Mouse (Mus musculus) brain, embryonic 14.5 days (tissue): ENCODE measurements around the gene Kng1.

Experiments used
- CTCF ChIP-seq: fragments of 200-500 bp; IDR thresholded peaks from 2 replicates; pipeline ENCODE4 v1.5.1; 2012; ENCODE audit warnings: inconsistent platforms, mild to moderate bottlenecking, moderate library complexity, borderline replicate concordance; ENCODE audit not compliant: insufficient read depth, insufficient read length; ENCODE audit errors: extremely low read depth
- POLR2A ChIP-seq: fragments of 200-500 bp; IDR thresholded peaks from 2 replicates; pipeline ENCODE4 v1.6.1; 2012; ENCODE audit warnings: mild to moderate bottlenecking, inconsistent platforms, borderline replicate concordance; ENCODE audit not compliant: poor library complexity, insufficient read depth, insufficient read length, severe bottlenecking; ENCODE audit errors: extremely low read depth

DNA sequence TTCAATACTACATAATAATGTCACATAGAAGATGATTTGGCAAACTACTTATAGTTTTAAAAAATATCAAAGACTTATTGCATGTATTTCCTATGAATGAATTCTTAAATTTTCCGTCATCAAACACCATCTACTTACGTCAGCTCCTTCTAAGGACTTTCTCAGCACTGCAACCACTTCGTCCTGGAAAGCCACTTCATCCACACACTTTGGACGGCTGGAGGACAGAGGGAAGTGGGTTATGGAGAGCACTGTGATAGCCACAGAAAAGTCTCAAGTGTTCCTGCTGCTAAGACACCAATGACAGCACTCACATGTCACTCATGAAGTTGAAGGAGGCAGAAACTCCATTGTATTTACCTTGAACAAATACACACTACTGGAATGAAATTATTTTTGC lies 66.7 kb downstream of the Kng1 start:
- TF ChIP-seq POLR2A (no peak), CTCF (no peak)
